Mouse (Mus musculus) heart, embryonic 10.5 days (tissue): ENCODE results near the gene Tmem190. TPM values are rescaled to one million over a fixed set of nuclear protein-coding genes. Genes with fewer than 3 reads are reported as not detected.

Experiments used
- DNase-seq: peaks from one replicate; pipeline ENCODE4 v3.0.0-alpha.2; 2017; ENCODE audit warnings: low spot score
- H3K27ac ChIP-seq: fragments of 300-500 bp; sonication (generic); 2 replicates; pipeline ENCODE4 v1.5.1; 2016; ENCODE audit warnings: mild to moderate bottlenecking
- H3K27me3 ChIP-seq: fragments of 300-500 bp; sonication (generic); 2 replicates; pipeline ENCODE4 v1.6.1; 2016; ENCODE audit warnings: mild to moderate bottlenecking; ENCODE audit not compliant: poor library complexity, insufficient read depth, severe bottlenecking
- H3K36me3 ChIP-seq: fragments of 300-500 bp; sonication (generic); 2 replicates; pipeline ENCODE4 v1.6.1; 2016; ENCODE audit warnings: mild to moderate bottlenecking, moderate library complexity
- H3K4me1 ChIP-seq: fragments of 300-500 bp; sonication (generic); 2 replicates; pipeline ENCODE4 v1.6.1; 2016; ENCODE audit warnings: mild to moderate bottlenecking
- H3K4me3 ChIP-seq: fragments of 300-500 bp; sonication (generic); 2 replicates; pipeline ENCODE4 v1.5.1; 2016; ENCODE audit warnings: mild to moderate bottlenecking, moderate library complexity
- H3K9me3 ChIP-seq: fragments of 300-500 bp; sonication (generic); 2 replicates; pipeline ENCODE4 v1.6.1; 2016; ENCODE audit warnings: mild to moderate bottlenecking, moderate library complexity
- WGBS: fragments of 180-500 bp; shearing (Covaris S2); methylation state at CpG from one replicate; pipeline ENCODE4 v1.1.7; 2016; 5-methylcytosine and 5-hydroxymethylcytosine counted together
- polyA plus RNA-seq: library from polyadenylated mRNA; unstranded; fragments of >200 nt; fragmentation: Nextera tagmentation; extraction: Ambion mirVana; gene quantifications from 2 replicates; pipeline ENCODE4 v1.2.1, GENCODE M21; 2016

The Tmem190 gene
- polyA plus RNA-seq, 1 experiment from 2014 or later, result 0.34 TPM

- 54% methylated on average over 9 of the region's 9 CpGs for WGBS
- Histone ChIP-seq H3K9me3 (no peaks in the 10 kb centered on the region), H3K4me3 (no peak overlapping the region), H3K27me3 (no peaks in the 10 kb centered on the region), H3K4me1 (peaks cover 37% of the 10 kb centered on the region), H3K27ac (peak overlapping the region; percentile 33; the same call in 1 of the 2 replicates), H3K36me3 (peaks cover 43% of the 10 kb centered on the region)
- DNase-seq, result peak; percentile 88
Observed at GRCm38 (mm10) chr7:4747156-4747899, 35.4 kb upstream of the Tmem190 start.

- Histone ChIP-seq H3K4me1 (peaks cover 37% of the 10 kb centered on the region), H3K4me3 (no peak overlapping the region), H3K27me3 (no peaks in the 10 kb centered on the region), H3K27ac (peak overlapping the region; percentile 13; the same call in 1 of the 2 replicates), H3K36me3 (peaks cover 33% of the 10 kb centered on the region), H3K9me3 (no peaks in the 10 kb centered on the region)
- WGBS, result 68% methylated on average over 4 of the region's 4 CpGs
- no peak for DNase-seq
Observed at GRCm38 (mm10) chr7:4748321-4748720, 34.4 kb upstream of the Tmem190 start.

- Histone ChIP-seq H3K36me3 (peaks cover 25% of the 10 kb centered on the region), H3K27me3 (0 out of 2 replicates have a peak, but pooled peaks cover 5% of the 10 kb centered on the region), H3K4me3 (no peak overlapping the region), H3K27ac (no peak overlapping the region), H3K4me1 (peaks cover 36% of the 10 kb centered on the region), H3K9me3 (no peaks in the 10 kb centered on the region)
- DNase-seq, result peak; percentile 86
- 65% methylated on average over 2 of the region's 2 CpGs for WGBS
Observed at GRCm38 (mm10) chr7:4749169-4749568, 33.6 kb upstream of the Tmem190 start.

- 2% methylated on average over 30 of the region's 30 CpGs for WGBS
- DNase-seq, result peak; percentile 91
- 0 out of 2 replicates have a peak, but pooled peaks cover 8% of the 10 kb centered on the region for H3K27me3 ChIP-seq
- peak overlapping the region; percentile 83 for H3K27ac ChIP-seq
- H3K4me1 ChIP-seq, result peaks cover 20% of the 10 kb centered on the region
- H3K9me3 ChIP-seq, result no peaks in the 10 kb centered on the region
- no peaks in the 10 kb centered on the region for H3K36me3 ChIP-seq
- H3K4me3 ChIP-seq, result peak overlapping the region; percentile 61
Observed at GRCm38 (mm10) chr7:4751971-4752820, 30.5 kb upstream of the Tmem190 start.

GRCm38 (mm10) chr7:4752821-4753570 lies 29.7 kb upstream of the Tmem190 start, which contains the start of gene Cox6b2:
Gene Cox6b2, minus strand, starts transcription at chr7:4753094.
- H3K4me1 ChIP-seq, result peaks cover 20% of the 10 kb centered on the region
- no peaks in the 10 kb centered on the region for H3K9me3 ChIP-seq
- 0 out of 2 replicates have a peak, but pooled peaks cover 8% of the 10 kb centered on the region for H3K27me3 ChIP-seq
- peak; percentile 96 for DNase-seq
- H3K27ac ChIP-seq, result peak within 1 kb of the TSS; percentile 83
- H3K4me3 ChIP-seq, result peak within 1 kb of the TSS; percentile 61
- H3K36me3 ChIP-seq, result no peaks in the 10 kb centered on the region
- whole genome bisulfite sequencing, result 4% methylated on average over 24 of the region's 24 CpGs

DNA sequence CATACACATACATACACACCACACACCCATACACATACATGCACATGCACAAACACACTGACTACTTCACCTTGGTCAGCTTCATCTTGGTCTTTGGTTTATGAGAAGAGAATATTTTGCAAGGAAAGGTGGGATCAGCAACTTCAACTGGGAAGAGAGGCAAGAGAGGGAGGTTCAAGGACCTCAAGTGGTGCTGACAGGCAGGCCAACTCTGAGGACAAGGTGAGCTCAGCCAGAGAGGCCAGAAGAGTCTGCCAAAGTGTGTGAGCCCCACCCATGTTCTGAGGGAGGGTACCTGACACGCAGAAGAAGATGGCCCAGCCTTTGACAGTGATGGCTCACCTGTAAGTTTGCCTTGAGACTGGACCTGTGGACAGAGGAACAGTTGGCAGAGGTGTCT lies 23.1 kb upstream of the Tmem190 start:
- no peaks in the 10 kb centered on the region for H3K36me3 ChIP-seq
- no peak for DNase-seq
- WGBS, result 21% methylated on average over 1 of the region's 1 CpGs

GRCm38 (mm10) chr7:4764946-4765710 lies 17.6 kb upstream of the Tmem190 start:
- H3K36me3 ChIP-seq, result no peaks in the 10 kb centered on the region
- DNase-seq, result no peak
- H3K27ac ChIP-seq, result no peak overlapping the region
- peaks cover 2% of the 10 kb centered on the region; the same call in 1 of the 2 replicates for H3K27me3 ChIP-seq
- no peaks in the 10 kb centered on the region for H3K9me3 ChIP-seq
- no peak overlapping the region for H3K4me3 ChIP-seq
- 0 out of 2 replicates have a peak, but pooled peaks cover 3% of the 10 kb centered on the region for H3K4me1 ChIP-seq
- WGBS, result 31% methylated on average over 4 of the region's 4 CpGs

More for the DNA sequence above, 23.1 kb upstream of the Tmem190 start:
- Histone ChIP-seq H3K27me3 (no peaks in the 10 kb centered on the region), H3K4me3 (no peak overlapping the region), H3K27ac (no peak overlapping the region), H3K4me1 (no peaks in the 10 kb centered on the region), H3K9me3 (no peaks in the 10 kb centered on the region)

- H3K27me3 ChIP-seq, result peaks cover 36% of the 10 kb centered on the region
- H3K9me3 ChIP-seq, result no peaks in the 10 kb centered on the region
- WGBS, result 65% methylated on average over 3 of the region's 5 CpGs
- H3K4me3 ChIP-seq, result no peak within 1 kb of the TSS
- no peak for DNase-seq
- H3K27ac ChIP-seq, result no peak within 1 kb of the TSS
- no peaks in the 10 kb centered on the region for H3K36me3 ChIP-seq
- no peaks in the 10 kb centered on the region for H3K4me1 ChIP-seq
Observed at GRCm38 (mm10) chr7:4771202-4771601, 11.5 kb upstream of the Tmem190 start, which contains the start of gene Fam71e2. Gene Fam71e2, minus strand, starts transcription at chr7:4771302.

DNA sequence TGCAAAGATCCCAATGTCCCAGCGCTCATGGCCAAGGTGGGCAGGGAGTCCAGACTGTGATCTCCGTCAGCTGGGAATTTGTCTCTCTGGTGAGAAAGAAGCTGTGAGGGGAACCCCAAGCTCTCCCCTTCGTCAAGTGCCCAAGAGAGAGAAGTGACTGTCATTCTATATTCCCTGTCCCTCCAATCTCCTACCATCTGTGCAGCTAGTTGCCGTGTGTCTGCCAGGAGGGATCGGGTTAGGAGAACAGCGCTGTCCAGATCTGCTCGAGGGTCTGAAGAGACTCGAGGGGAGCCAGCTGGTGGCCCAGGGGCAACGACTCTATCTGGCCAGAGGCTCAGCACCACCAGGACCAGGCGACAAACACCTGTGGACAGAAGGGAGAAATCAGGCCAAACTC lies 6.6 kb upstream of the Tmem190 start:
- peaks cover 80% of the 10 kb centered on the region for H3K27me3 ChIP-seq
- peaks cover 31% of the 10 kb centered on the region for H3K4me1 ChIP-seq
- no peaks in the 10 kb centered on the region for H3K36me3 ChIP-seq
- no peak overlapping the region for H3K27ac ChIP-seq
- no peak for DNase-seq
- no peak overlapping the region for H3K4me3 ChIP-seq
- 49% methylated on average over 10 of the region's 10 CpGs for WGBS
- no peaks in the 10 kb centered on the region; the same call in 1 of the 2 replicates for H3K9me3 ChIP-seq

- Histone ChIP-seq H3K27me3 (peaks cover 86% of the 10 kb centered on the region), H3K36me3 (no peaks in the 10 kb centered on the region), H3K9me3 (no peaks in the 10 kb centered on the region; the same call in 1 of the 2 replicates), H3K4me1 (peaks cover 37% of the 10 kb centered on the region), H3K4me3 (peak overlapping the region; percentile 52), H3K27ac (peak overlapping the region; percentile 56; the same call in 1 of the 2 replicates)
- peak; percentile 85 for DNase-seq
- WGBS, result under 1% methylated on average over 30 of the region's 56 CpGs
Observed at GRCm38 (mm10) chr7:4776861-4777830, 5.6 kb upstream of the Tmem190 start.
